Mouse (Mus musculus) gastrocnemius, adult 8-10 months (tissue): ENCODE results near the gene Peli2. TPM values are rescaled to one million over a fixed set of nuclear protein-coding genes. Genes with fewer than 3 reads are reported as not detected.

Source experiments
- DNase-seq, 2 experiments: peaks; one replicate each; pipeline ENCODE4 v3.0.0; 2022; ENCODE audit warnings: low spot score in 2 of 2
- total RNA-seq, 4 experiments: library from RNA; stranded (reverse); gene quantifications; 2 replicates each; pipeline ENCODE4 v1.2.4; 2022

Peli2 gene
- total RNA-seq, 4 experiments from 2014 or later = 8.3 to 15.3 (median 11.4) TPM

GRCm38 (mm10) chr14:48151554-48151953 lies 30.9 kb downstream of the Peli2 start:
- no peak for DNase-seq

- DNase-seq = no peak
Observed at GRCm38 (mm10) chr14:48153064-48153463, 32.4 kb downstream of the Peli2 start.

GRCm38 (mm10) chr14:48153865-48154511 lies 33.4 kb downstream of the Peli2 start:
- DNase-seq = no peak

GRCm38 (mm10) chr14:48154641-48155040 lies 34.0 kb downstream of the Peli2 start:
- no peak for DNase-seq

- DNase-seq = no peak
Observed at GRCm38 (mm10) chr14:48155153-48155552, 34.5 kb downstream of the Peli2 start.

GRCm38 (mm10) chr14:48157085-48157484 lies 36.5 kb downstream of the Peli2 start:
- DNase-seq = no peak

GRCm38 (mm10) chr14:48157835-48158234 lies 37.2 kb downstream of the Peli2 start:
- DNase-seq = no peak

- DNase-seq = no peak
Observed at GRCm38 (mm10) chr14:48159401-48159800, 38.8 kb downstream of the Peli2 start.

GRCm38 (mm10) chr14:48162446-48162845 lies 41.8 kb downstream of the Peli2 start:
- DNase-seq = no peak

GRCm38 (mm10) chr14:48164917-48165316 lies 44.3 kb downstream of the Peli2 start:
- DNase-seq = no peak

- DNase-seq = no peak
Observed at GRCm38 (mm10) chr14:48166396-48166795, 45.8 kb downstream of the Peli2 start.

GRCm38 (mm10) chr14:48167020-48167419 lies 46.4 kb downstream of the Peli2 start:
- DNase-seq = no peak

GRCm38 (mm10) chr14:48168116-48168515 lies 47.5 kb downstream of the Peli2 start:
- DNase-seq = no peak

GRCm38 (mm10) chr14:48169970-48170369 lies 49.3 kb downstream of the Peli2 start:
- no peak for DNase-seq

- DNase-seq = no peak
Observed at GRCm38 (mm10) chr14:48171268-48171667, 50.6 kb downstream of the Peli2 start.

- DNase-seq = no peak
Observed at GRCm38 (mm10) chr14:48172026-48172425, 51.4 kb downstream of the Peli2 start.

GRCm38 (mm10) chr14:48172876-48173275 lies 52.3 kb downstream of the Peli2 start:
- DNase-seq = no peak

- DNase-seq = no peak
Observed at GRCm38 (mm10) chr14:48173840-48174239, 53.2 kb downstream of the Peli2 start.

- no peak for DNase-seq
Observed at GRCm38 (mm10) chr14:48174356-48174755, 53.7 kb downstream of the Peli2 start.

GRCm38 (mm10) chr14:48175115-48175514 lies 54.5 kb downstream of the Peli2 start:
- DNase-seq = no peak

GRCm38 (mm10) chr14:48178304-48178995 lies 57.8 kb downstream of the Peli2 start:
- DNase-seq = no peak

GRCm38 (mm10) chr14:48179021-48179420 lies 58.4 kb downstream of the Peli2 start:
- DNase-seq = no peak

GRCm38 (mm10) chr14:48186302-48186701 lies 65.7 kb downstream of the Peli2 start:
- DNase-seq = no peak
